Mouse (Mus musculus) testis, adult 2 months (tissue): ENCODE results near the gene Dusp28.

Experiments used
- CTCF ChIP-seq: fragments of 200-500 bp; IDR thresholded peaks from 2 replicates; pipeline ENCODE4 v1.5.1; 2012; ENCODE audit warnings: low read depth, mild to moderate bottlenecking, inconsistent platforms, low read length, moderate library complexity; ENCODE audit not compliant: control insufficient read depth, insufficient read depth, insufficient replicate concordance
- POLR2A ChIP-seq: fragments of 200-500 bp; IDR thresholded peaks from 2 replicates; pipeline ENCODE4 v1.6.1; 2012; ENCODE audit warnings: low read depth, mild to moderate bottlenecking, inconsistent platforms, low read length, moderate library complexity; ENCODE audit not compliant: control insufficient read depth

DNA sequence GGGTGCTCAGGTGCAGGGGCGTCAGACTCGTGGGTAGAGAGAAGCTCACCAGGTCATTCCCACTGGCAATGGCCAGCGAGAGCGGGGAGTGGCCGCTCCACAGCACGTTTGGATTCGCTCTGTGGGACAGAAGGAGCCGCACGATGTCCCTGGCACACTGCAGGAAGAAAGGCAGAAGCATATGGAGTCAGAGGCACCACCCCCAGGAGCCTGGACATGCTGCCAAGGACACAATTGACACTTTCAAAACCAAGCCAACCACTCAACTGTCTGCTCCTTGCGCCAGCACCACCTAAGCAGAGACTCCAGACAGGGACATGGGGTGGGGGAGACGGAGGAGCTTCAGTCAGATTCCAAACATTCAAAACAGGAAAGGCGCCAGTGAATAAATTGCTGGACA is 27.5 kb upstream of the Dusp28 start:
- TF ChIP-seq POLR2A (no peak), CTCF (no peak)
